Mouse (Mus musculus) forebrain, embryonic 13.5 days (tissue): ENCODE results near the gene Tppp3. TPM values are rescaled to one million over a fixed set of nuclear protein-coding genes. Genes with fewer than 3 reads are reported as not detected.

Source experiments
- ATAC-seq: fragments of 200-750 bp; cut with Nextera tagmentation; 2 replicates; pipeline ENCODE4 v1.8.0; 2017
- H3K27ac ChIP-seq: fragments of 300-500 bp; sonication (generic); 2 replicates; pipeline ENCODE4 v1.5.1; 2015; ENCODE audit warnings: inconsistent platforms, mild to moderate bottlenecking, moderate library complexity
- H3K27me3 ChIP-seq: fragments of 300-500 bp; sonication (generic); 2 replicates; pipeline ENCODE4 v1.6.1; 2015; ENCODE audit warnings: mild to moderate bottlenecking, inconsistent platforms
- H3K36me3 ChIP-seq: fragments of 300-500 bp; sonication (generic); 2 replicates; pipeline ENCODE4 v1.6.1; 2015; ENCODE audit warnings: mild to moderate bottlenecking, inconsistent platforms; ENCODE audit not compliant: poor library complexity, severe bottlenecking
- H3K4me1 ChIP-seq: fragments of 300-500 bp; sonication (generic); 2 replicates; pipeline ENCODE4 v1.6.1; 2015; ENCODE audit warnings: inconsistent platforms
- H3K4me2 ChIP-seq: fragments of 300-500 bp; sonication (generic); 2 replicates; pipeline ENCODE4 v1.6.1; 2015; ENCODE audit warnings: inconsistent platforms, mild to moderate bottlenecking, moderate library complexity
- H3K4me3 ChIP-seq: fragments of 300-500 bp; sonication (generic); 2 replicates; pipeline ENCODE4 v1.5.1; 2015; ENCODE audit warnings: mild to moderate bottlenecking, inconsistent platforms
- H3K9ac ChIP-seq: fragments of 300-500 bp; sonication (generic); 2 replicates; pipeline ENCODE4 v1.6.1; 2015; ENCODE audit warnings: mild to moderate bottlenecking, inconsistent platforms
- H3K9me3 ChIP-seq: fragments of 300-500 bp; sonication (generic); replicated peaks from 2 replicates; pipeline ENCODE4 v1.6.1; 2016; ENCODE audit warnings: inconsistent platforms
- WGBS: fragments of 180-500 bp; shearing (Covaris S2); methylation state at CpG from one replicate; pipeline ENCODE4 v1.1.7; 2015; 5-methylcytosine and 5-hydroxymethylcytosine counted together
- polyA plus RNA-seq: library from polyadenylated mRNA; unstranded; fragments of >200 nt; fragmentation: Nextera tagmentation; extraction: Ambion mirVana; gene quantifications from 2 replicates; pipeline ENCODE4 v1.2.1, GENCODE M21; 2015

Gene Tppp3
- polyA plus RNA-seq, 1 experiment from 2014 or later = 34.6 TPM

GRCm38 (mm10) chr8:105472983-105473382, 1.7 kb upstream of the Tppp3 start:
- no peak overlapping the region for H3K4me2 ChIP-seq
- H3K27me3 ChIP-seq = peaks cover 31% of the 10 kb centered on the region
- H3K4me3 ChIP-seq = no peak overlapping the region
- H3K4me1 ChIP-seq = peaks cover 64% of the 10 kb centered on the region
- H3K9ac ChIP-seq = no peak overlapping the region
- no peaks in the 10 kb centered on the region for H3K9me3 ChIP-seq
- H3K36me3 ChIP-seq = peaks cover 16% of the 10 kb centered on the region; the same call in 1 of the 2 replicates
- WGBS = 49% methylated on average over 9 of the region's 9 CpGs
- H3K27ac ChIP-seq = no peak overlapping the region
- no peak for ATAC-seq

- Histone ChIP-seq H3K4me2 (no peak overlapping the region), H3K36me3 (peaks cover 18% of the 10 kb centered on the region; the same call in 1 of the 2 replicates), H3K9me3 (no peaks in the 10 kb centered on the region), H3K27me3 (peaks cover 31% of the 10 kb centered on the region), H3K9ac (no peak overlapping the region), H3K4me3 (no peak overlapping the region), H3K4me1 (peaks cover 64% of the 10 kb centered on the region), H3K27ac (no peak overlapping the region)
- ATAC-seq = no peak
- 25% methylated on average over 23 of the region's 23 CpGs for WGBS
These were observed 1.1 kb upstream of the Tppp3 start for GRCm38 (mm10) chr8:105472414-105472932.

- H3K36me3 ChIP-seq = peaks cover 14% of the 10 kb centered on the region; the same call in 1 of the 2 replicates
- H3K9ac ChIP-seq = peak overlapping the region; percentile 66
- peak overlapping the region; percentile 32 for H3K4me3 ChIP-seq
- no peaks in the 10 kb centered on the region for H3K9me3 ChIP-seq
- H3K4me1 ChIP-seq = peaks cover 68% of the 10 kb centered on the region
- ATAC-seq = no peak
- peak overlapping the region; percentile 62 for H3K4me2 ChIP-seq
- 20% methylated on average over 11 of the region's 11 CpGs for WGBS
- H3K27ac ChIP-seq = peak overlapping the region; percentile 10; the same call in 1 of the 2 replicates
- peaks cover 28% of the 10 kb centered on the region for H3K27me3 ChIP-seq
These were observed 529 bp downstream of the Tppp3 start for GRCm38 (mm10) chr8:105470681-105471313.

GRCm38 (mm10) chr8:105470262-105470661, 1.1 kb downstream of the Tppp3 start:
- Histone ChIP-seq H3K4me3 (peak overlapping the region; percentile 32; the same call in 1 of the 2 replicates), H3K27ac (no peak overlapping the region), H3K4me2 (peak overlapping the region; percentile 62), H3K36me3 (peaks cover 8% of the 10 kb centered on the region; the same call in 1 of the 2 replicates), H3K9me3 (no peaks in the 10 kb centered on the region), H3K9ac (no peak overlapping the region), H3K4me1 (peaks cover 65% of the 10 kb centered on the region), H3K27me3 (peaks cover 26% of the 10 kb centered on the region)
- 83% methylated on average over 5 of the region's 5 CpGs for WGBS
- ATAC-seq = no peak

DNA sequence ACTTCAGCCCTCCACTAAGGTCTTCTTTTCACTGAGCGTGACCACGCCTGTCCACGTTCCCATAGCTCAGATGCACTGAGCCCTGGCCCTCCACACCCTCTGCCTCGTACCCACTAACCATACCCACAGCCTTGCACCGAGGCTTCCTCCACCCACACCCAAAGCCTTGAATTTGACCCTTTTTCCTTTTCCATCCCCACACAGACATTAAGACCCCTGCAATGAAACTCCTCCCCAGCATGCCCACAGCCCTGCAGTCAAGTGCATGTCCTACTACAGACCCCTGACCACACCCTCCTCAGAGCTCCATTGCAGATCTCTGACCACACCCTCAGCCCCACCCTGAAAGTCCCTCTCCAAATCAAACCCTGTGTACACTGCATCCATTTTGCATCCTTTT, 1.5 kb downstream of the Tppp3 start:
- Histone ChIP-seq H3K4me3 (no peak overlapping the region), H3K9me3 (no peaks in the 10 kb centered on the region), H3K4me2 (peak overlapping the region; percentile 62), H3K36me3 (0 out of 2 replicates have a peak, but pooled peaks cover 4% of the 10 kb centered on the region), H3K4me1 (peaks cover 60% of the 10 kb centered on the region), H3K27me3 (peaks cover 23% of the 10 kb centered on the region), H3K27ac (peak overlapping the region; percentile 49), H3K9ac (no peak overlapping the region)
- ATAC-seq = no peak
- WGBS = 95% methylated on average over 5 of the region's 5 CpGs

DNA sequence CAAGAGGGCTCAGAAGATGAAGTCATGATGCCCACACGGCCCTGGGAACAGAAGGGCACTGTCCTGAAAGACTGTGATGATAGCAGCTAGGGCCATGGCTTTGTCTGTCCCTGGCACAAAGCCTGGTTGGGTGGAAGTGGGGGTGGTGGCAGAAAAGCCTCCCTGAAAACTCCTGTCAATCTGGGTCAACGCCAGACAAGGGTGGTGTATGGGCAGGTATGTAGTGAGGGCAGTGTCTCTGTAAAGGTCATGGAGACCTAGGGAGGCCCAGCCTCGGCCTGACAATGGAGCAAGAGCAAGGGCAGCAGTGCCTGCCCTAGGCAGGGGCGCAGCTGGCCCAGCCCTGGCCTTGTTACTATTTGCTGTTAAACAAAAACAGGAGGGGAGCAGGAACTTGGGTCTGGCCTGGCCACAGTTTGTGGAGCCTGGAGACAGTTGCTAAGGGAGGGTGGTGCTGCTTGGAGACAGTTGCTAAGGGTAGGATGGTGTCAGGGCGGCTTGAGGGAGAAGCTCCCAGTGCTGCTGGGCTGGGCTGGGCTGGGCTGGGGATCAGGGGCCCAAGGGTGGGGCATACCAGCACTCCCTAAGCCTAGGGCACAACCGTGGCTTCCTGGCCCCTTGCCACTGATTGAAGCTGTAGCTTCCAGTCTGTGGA, 2.2 kb downstream of the Tppp3 start:
- ATAC-seq = peak; percentile 31
- Histone ChIP-seq H3K36me3 (0 out of 2 replicates have a peak, but pooled peaks cover 3% of the 10 kb centered on the region), H3K9ac (0 out of 2 replicates have a peak overlapping the region, but pooled peaks have one; percentile 12), H3K27ac (peak overlapping the region; percentile 49), H3K9me3 (no peaks in the 10 kb centered on the region), H3K4me1 (peaks cover 54% of the 10 kb centered on the region), H3K4me2 (peak overlapping the region; percentile 62), H3K4me3 (no peak overlapping the region), H3K27me3 (peaks cover 16% of the 10 kb centered on the region)
- WGBS = 31% methylated on average over 6 of the region's 6 CpGs

- H3K27ac ChIP-seq = no peak overlapping the region
- WGBS = 90% methylated on average over 27 of the region's 27 CpGs
- peaks cover 44% of the 10 kb centered on the region for H3K4me1 ChIP-seq
- H3K27me3 ChIP-seq = peaks cover 9% of the 10 kb centered on the region
- H3K4me3 ChIP-seq = no peak overlapping the region
- H3K36me3 ChIP-seq = 0 out of 2 replicates have a peak, but pooled peaks cover 3% of the 10 kb centered on the region
- no peak overlapping the region for H3K4me2 ChIP-seq
- no peaks in the 10 kb centered on the region for H3K9me3 ChIP-seq
- H3K9ac ChIP-seq = no peak overlapping the region
- no peak for ATAC-seq
These were observed 3.2 kb downstream of the Tppp3 start for GRCm38 (mm10) chr8:105468002-105468720.

DNA sequence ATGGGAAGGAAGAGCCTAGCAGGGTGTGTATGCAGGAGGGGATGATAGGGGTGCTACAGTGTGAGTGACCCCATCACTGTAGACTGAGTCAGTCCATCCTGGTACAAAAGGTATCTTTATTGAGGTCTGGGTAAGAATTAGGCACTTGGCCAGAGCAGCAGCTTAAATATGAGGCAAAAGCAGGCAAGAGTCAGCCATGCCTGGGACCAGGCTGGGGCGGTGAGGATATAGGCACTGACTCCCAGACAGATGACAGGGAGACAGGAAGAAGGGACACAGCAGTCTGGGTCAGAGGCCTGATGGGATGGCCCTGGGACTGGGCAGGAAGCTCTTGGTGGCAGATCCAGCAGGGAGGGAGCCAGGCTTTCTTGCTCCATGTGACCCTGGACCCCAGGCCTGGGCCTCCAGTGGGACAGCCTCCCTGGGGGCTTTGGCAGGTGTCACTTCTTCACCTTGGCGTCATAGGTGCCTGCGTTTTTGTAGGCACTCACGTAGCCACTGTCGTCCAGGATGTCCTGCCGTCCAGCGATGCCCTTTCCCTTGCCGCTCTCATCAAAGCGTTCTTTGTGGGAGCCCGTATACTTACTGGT, 3.8 kb downstream of the Tppp3 start:
- no peak overlapping the region for H3K4me3 ChIP-seq
- no peaks in the 10 kb centered on the region for H3K9me3 ChIP-seq
- 96% methylated on average over 10 of the region's 10 CpGs for WGBS
- peaks cover 2% of the 10 kb centered on the region; the same call in 1 of the 2 replicates for H3K27me3 ChIP-seq
- no peak overlapping the region for H3K9ac ChIP-seq
- 0 out of 2 replicates have a peak, but pooled peaks cover 3% of the 10 kb centered on the region for H3K36me3 ChIP-seq
- no peak for ATAC-seq
- H3K27ac ChIP-seq = peak overlapping the region; percentile 53; the same call in 1 of the 2 replicates
- H3K4me2 ChIP-seq = no peak overlapping the region
- H3K4me1 ChIP-seq = peaks cover 39% of the 10 kb centered on the region

DNA sequence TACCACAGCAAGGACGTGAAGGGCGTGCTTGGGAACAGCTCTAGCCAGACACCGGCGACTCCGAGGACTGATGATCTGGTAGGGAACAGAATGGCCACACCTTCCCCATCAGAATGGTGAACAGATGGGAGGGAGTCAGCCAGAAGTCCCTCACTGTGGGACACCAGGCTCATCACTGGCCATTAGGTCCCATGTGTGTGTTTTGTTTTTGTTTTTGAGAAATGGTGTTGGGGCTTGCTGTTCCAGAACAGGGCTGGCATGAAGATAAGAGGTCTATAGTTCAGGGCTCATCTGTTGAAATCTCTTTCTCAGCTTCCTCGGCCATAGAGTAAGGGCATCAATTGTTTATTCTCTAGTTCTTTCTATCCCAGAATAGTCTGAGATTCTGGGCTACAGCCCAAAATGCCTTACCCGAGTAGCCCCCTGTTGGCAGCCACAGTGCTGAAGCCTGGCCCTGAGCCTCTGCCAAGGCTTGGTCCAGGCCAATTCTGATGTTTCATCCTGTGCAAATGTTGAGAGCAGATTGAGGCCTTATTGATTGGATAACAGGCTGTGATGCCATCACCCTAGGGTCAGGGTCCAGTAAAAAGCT, 4.5 kb downstream of the Tppp3 start:
- Histone ChIP-seq H3K27me3 (no peaks in the 10 kb centered on the region), H3K9ac (no peak overlapping the region), H3K27ac (peak overlapping the region; percentile 53; the same call in 1 of the 2 replicates), H3K4me1 (peaks cover 34% of the 10 kb centered on the region), H3K36me3 (0 out of 2 replicates have a peak, but pooled peaks cover 3% of the 10 kb centered on the region), H3K4me2 (no peak overlapping the region), H3K4me3 (no peak overlapping the region), H3K9me3 (no peaks in the 10 kb centered on the region)
- WGBS = 69% methylated on average over 7 of the region's 7 CpGs
- no peak for ATAC-seq

DNA sequence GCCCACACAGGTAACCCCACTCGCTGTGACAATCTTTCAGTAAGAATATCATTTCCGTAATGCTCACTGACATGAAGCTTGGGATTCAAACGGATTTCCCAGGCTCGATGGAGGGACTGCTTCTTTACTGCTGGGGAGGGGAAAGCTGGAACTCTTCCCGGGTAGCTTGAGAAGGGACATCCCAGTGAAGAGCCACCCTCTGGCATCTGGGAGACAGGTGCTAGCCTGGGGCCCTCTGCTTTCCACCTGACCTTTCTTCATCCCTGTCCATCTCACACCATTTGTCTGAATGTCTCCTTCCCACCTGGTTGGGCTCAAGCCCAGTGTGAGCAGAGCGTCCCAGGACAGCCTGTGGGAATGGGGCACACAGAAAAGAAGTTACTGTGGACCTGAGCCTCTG, 5.1 kb downstream of the Tppp3 start:
- WGBS = 87% methylated on average over 6 of the region's 6 CpGs
- no peak overlapping the region for H3K4me2 ChIP-seq
- H3K9ac ChIP-seq = no peak overlapping the region

DNA sequence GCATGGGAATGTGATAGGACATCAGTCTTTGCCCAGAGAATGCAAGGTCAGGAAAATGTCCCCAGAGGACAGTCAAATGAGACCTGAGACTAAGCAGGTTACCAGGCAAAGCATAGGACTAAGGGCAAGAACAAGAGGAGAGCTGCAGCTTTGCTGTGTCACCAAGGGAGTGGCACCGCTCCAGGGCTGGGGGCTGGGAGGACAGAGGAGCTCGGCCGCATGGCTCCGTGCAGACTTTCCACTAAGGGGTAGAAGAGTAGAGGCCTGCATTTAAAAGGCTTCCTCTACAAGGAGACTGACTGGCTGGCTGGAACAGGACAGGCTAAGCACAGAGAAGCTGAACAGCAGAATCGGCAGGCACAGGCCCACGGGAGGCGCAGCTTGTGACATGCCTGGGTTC, 6.7 kb downstream of the Tppp3 start:
- H3K4me3 ChIP-seq = no peak overlapping the region
- ATAC-seq = no peak
- WGBS = 81% methylated on average over 7 of the region's 7 CpGs
- H3K4me1 ChIP-seq = peaks cover 12% of the 10 kb centered on the region
- H3K27ac ChIP-seq = no peak overlapping the region
- no peak overlapping the region for H3K9ac ChIP-seq
- H3K36me3 ChIP-seq = 0 out of 2 replicates have a peak, but pooled peaks cover 3% of the 10 kb centered on the region
- no peaks in the 10 kb centered on the region for H3K27me3 ChIP-seq
- no peaks in the 10 kb centered on the region for H3K9me3 ChIP-seq
- no peak overlapping the region for H3K4me2 ChIP-seq

More for the DNA sequence above, 5.1 kb downstream of the Tppp3 start:
- ATAC-seq = no peak
- Histone ChIP-seq H3K9me3 (no peaks in the 10 kb centered on the region), H3K27me3 (no peaks in the 10 kb centered on the region), H3K4me3 (no peak overlapping the region), H3K27ac (peak overlapping the region; percentile 7; the same call in 1 of the 2 replicates), H3K4me1 (peaks cover 29% of the 10 kb centered on the region), H3K36me3 (0 out of 2 replicates have a peak, but pooled peaks cover 3% of the 10 kb centered on the region)
